Mouse (Mus musculus): ENCODE results near the gene Gm3543. TPM values are rescaled to one million over a fixed set of nuclear protein-coding genes. Genes with fewer than 3 reads are reported as not detected.
"Not testable (repeated sequence)": the region's sequence is repeated elsewhere in the genome, so short reads cannot be mapped to it uniquely, and the experiment has no call there.

Gene Gm3543
- polyA plus RNA-seq (2015; fragmentation: Nextera tagmentation; extraction: Ambion mirVana) = not detected in 2 replicates

- H3K4me3 ChIP-seq; H3K9me3 ChIP-seq (replicated peaks); ATAC-seq (replicated peaks; ENCODE audit: insufficient number of reproducible peaks, insufficient read depth, low FRiP score, low read depth); H3K27me3 ChIP-seq; H3K36me3 ChIP-seq; H3K4me2 ChIP-seq; H3K4me1 ChIP-seq (replicated peaks); H3K9ac ChIP-seq; H3K27ac ChIP-seq: not testable (repeated sequence)
- WGBS = 50% methylated on average over 1 of the region's 1 CpGs
These were observed at the start of gene Gm3543 for GRCm38 (mm10) chr14:41983225-41983624. Gene Gm3543 (minus strand): TSS chr14:41983325.

DNA sequence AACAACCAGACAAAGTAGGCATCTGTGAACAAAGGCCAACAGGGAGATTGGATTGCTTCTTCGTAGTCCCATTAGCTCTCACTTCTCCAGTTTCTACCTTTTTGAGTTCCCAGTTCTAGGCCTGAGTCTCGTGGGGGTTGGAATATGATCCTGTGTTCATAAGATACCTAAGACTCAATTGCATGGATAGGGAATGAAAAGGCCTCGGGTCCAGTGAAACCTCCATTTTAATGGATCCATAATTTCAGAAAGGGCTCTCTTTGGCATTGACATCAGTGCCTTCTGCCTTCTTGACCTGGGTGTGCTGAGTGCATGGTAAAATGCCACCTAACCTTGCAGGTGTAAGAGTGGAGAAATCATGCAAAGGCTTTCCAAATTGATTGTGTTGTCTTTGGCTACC lies 14.5 kb downstream of the Gm3543 start:
- not testable (repeated sequence) for H3K4me2 ChIP-seq; ATAC-seq (replicated peaks; ENCODE audit: insufficient number of reproducible peaks, insufficient read depth, low FRiP score, low read depth); H3K4me3 ChIP-seq; H3K27ac ChIP-seq; H3K36me3 ChIP-seq; H3K9me3 ChIP-seq (replicated peaks); H3K4me1 ChIP-seq (replicated peaks); H3K27me3 ChIP-seq; H3K9ac ChIP-seq
- 47% methylated on average over 3 of the region's 3 CpGs for WGBS

DNA sequence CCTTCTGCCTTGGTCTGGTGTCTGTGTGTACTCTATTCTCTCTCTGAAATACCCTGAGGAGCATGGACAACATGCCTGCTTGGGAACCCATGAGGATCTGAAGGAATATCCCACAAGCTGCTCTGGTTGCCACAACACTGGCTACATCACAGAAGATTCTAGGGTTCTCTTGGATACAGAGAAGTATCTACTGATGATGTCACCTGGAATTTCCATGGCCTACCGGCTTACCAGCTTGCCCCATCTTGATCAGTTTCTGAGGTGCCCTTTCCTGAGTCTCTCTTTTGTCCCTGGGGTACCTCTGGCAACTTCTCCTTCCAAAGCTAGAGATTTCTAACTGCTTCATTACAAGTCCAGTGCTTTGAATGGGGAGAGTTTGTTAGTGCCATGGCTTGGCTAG lies 15.3 kb downstream of the Gm3543 start, which contains the start of gene Gm6401:
Gene Gm6401, minus strand, starts transcription at position 101 of the 400 bp plus-strand sequence.
- H3K4me1 ChIP-seq (replicated peaks); H3K36me3 ChIP-seq; H3K9me3 ChIP-seq (replicated peaks); H3K27me3 ChIP-seq; ATAC-seq (replicated peaks; ENCODE audit: insufficient number of reproducible peaks, insufficient read depth, low FRiP score, low read depth); H3K27ac ChIP-seq; H3K9ac ChIP-seq; H3K4me3 ChIP-seq; H3K4me2 ChIP-seq: not testable (repeated sequence)
- 68% methylated on average over 1 of the region's 1 CpGs for WGBS

GRCm38 (mm10) chr14:41964095-41964494 lies 19.0 kb downstream of the Gm3543 start:
- ATAC-seq (replicated peaks; ENCODE audit: insufficient number of reproducible peaks, insufficient read depth, low FRiP score, low read depth); H3K27ac ChIP-seq; H3K9me3 ChIP-seq (replicated peaks); H3K9ac ChIP-seq; H3K4me2 ChIP-seq; H3K4me3 ChIP-seq; H3K27me3 ChIP-seq; H3K4me1 ChIP-seq (replicated peaks); H3K36me3 ChIP-seq: not testable (repeated sequence)
- WGBS = 63% methylated on average over 4 of the region's 4 CpGs

DNA sequence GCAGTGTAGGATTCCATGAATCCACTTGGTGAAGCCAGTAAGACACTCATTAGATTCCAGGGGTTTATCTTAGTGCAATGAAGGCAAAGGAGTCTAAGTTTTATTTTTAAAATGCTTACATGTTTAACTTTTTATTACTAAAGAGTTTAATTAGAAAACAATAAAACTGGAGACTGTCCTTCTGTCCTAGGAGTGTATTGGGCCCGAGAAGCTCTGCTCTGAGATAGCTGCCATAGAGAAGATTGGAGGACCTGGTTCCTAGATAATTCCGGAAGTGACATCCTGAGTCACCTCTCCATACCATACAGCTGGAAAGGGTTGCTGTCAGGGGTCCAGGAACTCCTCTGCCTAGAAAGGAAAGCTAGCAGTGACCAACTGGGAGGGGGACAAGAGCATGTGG lies 39.4 kb downstream of the Gm3543 start, which contains the start of gene 1700024B05Rik:
Gene 1700024B05Rik, plus strand, starts transcription at position 301 of the 400 bp plus-strand sequence.
- ATAC-seq (replicated peaks; ENCODE audit: insufficient number of reproducible peaks, insufficient read depth, low FRiP score, low read depth); H3K4me2 ChIP-seq; H3K4me3 ChIP-seq; H3K27ac ChIP-seq; H3K27me3 ChIP-seq; H3K4me1 ChIP-seq (replicated peaks); H3K9me3 ChIP-seq (replicated peaks); H3K9ac ChIP-seq; H3K36me3 ChIP-seq: not testable (repeated sequence)
- WGBS = 82% methylated on average over 2 of the region's 2 CpGs

Other genes with a start within 250 kb of the Gm3543 start
- gene Gm7929, start 232.7 kb downstream of the Gm3543 start, polyA plus RNA-seq (2015; fragmentation: Nextera tagmentation; extraction: Ambion mirVana) = not detected in 2 replicates
- not detected in 2 replicates for gene Gm47189, start 210.9 kb downstream of the Gm3543 start, polyA plus RNA-seq (2015; fragmentation: Nextera tagmentation; extraction: Ambion mirVana)
- gene Gm7980, start 76.0 kb downstream of the Gm3543 start, polyA plus RNA-seq (2015; fragmentation: Nextera tagmentation; extraction: Ambion mirVana) = not detected in 2 replicates
- gene 1700049E17Rik1, start 58.4 kb downstream of the Gm3543 start, polyA plus RNA-seq (2015; fragmentation: Nextera tagmentation; extraction: Ambion mirVana) = not detected in 2 replicates
- gene 1700024B05Rik, start 39.3 kb downstream of the Gm3543 start, polyA plus RNA-seq (2015; fragmentation: Nextera tagmentation; extraction: Ambion mirVana) = not detected in 2 replicates
- not detected in 2 replicates for gene Gm6401, start 15.4 kb downstream of the Gm3543 start, polyA plus RNA-seq (2015; fragmentation: Nextera tagmentation; extraction: Ambion mirVana)
- gene Gm7951, start 134.0 kb upstream of the Gm3543 start, polyA plus RNA-seq (2015; fragmentation: Nextera tagmentation; extraction: Ambion mirVana) = not detected in 2 replicates
- gene Gm17027, start 179.3 kb upstream of the Gm3543 start, polyA plus RNA-seq (2015; fragmentation: Nextera tagmentation; extraction: Ambion mirVana) = not detected in 2 replicates
- gene Gm3573, start 207.5 kb upstream of the Gm3543 start, polyA plus RNA-seq (2015; fragmentation: Nextera tagmentation; extraction: Ambion mirVana) = not detected in 2 replicates